Mouse (Mus musculus) cerebellum, adult 9-11 months (tissue): ENCODE data around the gene A130010J15Rik.

Experiments
- DNase-seq: peaks from one replicate; pipeline ENCODE4 v3.0.0; 2022

The A130010J15Rik gene

GRCm38 (mm10) chr1:193156316-193157110, 11.3 kb upstream of the A130010J15Rik start:
- DNase-seq, result no peak

DNA sequence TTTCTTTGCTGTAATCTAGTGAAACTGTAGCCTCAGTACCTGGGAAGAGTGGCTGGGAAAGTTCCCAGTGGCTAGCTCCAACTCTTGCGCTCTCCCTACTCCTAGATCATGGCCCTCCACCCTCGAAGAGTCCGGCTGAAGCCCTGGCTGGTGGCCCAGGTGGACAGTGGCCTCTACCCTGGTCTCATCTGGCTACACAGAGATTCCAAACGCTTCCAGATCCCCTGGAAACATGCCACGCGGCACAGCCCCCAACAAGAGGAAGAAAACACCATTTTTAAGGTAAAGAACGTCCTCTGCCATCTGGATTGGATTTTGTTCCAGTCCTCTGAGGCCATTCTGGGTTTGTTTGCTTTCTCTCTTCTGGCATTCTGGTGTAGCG, 10.7 kb upstream of the A130010J15Rik start:
- DNase-seq, result no peak

DNA sequence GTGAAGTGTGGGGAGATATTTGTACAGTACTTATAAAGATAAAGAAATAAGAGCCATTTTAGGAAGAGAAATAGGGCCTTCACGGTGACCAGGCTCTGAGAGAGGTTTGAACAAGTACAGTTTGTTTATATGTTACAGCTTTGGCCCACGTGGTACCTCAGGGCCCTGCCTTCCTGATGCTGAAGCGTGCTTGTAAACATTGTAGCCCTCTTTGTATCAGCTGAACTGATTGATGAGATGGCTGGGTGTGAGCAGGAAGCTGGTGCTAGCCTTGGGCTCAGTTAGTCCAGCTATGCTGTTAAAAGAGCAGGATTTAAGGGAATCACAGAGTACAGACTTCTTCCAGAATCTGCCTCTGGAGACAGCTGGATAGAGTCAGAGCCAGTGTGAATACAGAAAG, 8.7 kb upstream of the A130010J15Rik start:
- DNase-seq, result no peak

DNA sequence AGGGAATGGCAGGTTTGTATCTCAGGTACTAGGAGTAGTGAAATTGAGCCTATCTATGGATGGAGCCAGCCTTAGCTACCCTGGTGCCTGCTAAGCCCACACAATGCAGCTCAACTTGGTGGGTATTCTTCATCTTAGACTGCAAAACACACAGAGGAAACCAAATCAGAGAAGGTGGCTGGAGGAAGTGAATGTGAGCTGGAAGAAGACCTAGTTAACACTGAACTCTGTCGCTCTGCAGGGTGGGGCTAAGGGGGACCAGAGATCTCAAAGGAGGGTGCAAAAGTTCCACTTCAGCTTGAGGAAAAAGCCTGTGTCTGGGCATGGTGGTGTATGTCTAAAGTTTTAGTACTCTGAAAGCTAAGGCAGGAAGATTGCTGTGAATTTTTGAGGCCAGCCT, 8.2 kb upstream of the A130010J15Rik start:
- no peak for DNase-seq

DNA sequence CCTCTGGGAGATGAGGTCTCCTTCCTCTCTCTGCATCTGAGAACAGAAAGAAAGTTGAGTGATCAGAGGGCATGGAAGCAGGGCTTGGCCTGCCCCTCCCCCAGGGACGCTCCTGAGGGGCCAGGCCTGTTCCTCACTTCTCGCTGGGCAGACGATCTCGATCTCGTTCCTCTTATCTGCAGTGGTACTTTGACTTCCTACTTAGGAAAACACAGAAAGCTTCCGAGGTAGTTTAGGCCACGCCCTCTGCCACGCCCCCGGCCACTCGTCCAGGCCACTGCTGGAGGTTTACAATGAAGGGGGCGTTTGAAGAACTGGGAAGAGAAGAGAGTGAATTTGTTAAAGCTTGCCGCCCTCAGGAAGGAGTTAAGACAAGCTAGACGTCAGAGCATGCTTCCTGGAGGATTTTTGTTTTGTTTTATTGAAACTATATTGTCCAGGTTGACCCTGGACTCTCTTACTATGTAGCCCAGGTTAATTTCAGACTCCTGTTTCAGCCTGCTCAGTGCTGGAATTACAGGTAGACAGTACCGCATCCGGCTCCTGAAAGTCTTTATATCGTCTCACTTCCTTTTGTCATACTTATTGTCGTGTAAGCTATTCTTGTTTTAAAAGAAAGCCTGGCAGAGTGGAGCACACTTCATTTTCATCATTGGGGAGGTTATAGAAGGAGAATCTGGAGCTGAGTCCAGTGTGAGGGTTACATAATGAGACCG, 7.4 kb upstream of the A130010J15Rik start:
- DNase-seq, result no peak

DNA sequence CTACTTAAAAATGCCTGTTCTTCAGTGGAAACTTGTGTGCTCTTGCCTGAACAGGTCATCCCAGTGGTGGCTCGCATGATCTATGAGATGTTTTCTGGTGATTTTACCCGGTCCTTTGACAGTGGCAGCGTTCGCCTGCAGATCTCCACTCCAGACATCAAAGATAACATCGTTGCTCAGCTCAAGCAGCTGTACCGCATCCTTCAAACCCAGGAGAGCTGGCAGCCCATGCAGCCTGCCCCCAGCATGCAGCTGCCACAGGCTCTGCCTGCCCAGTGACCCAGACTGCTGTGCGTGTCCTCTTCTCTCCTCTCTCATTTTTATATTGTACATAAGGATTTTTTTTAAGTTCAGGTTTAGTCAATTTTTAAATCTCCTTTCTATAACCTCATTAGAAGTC, 1.4 kb downstream of the A130010J15Rik start:
- DNase-seq, result no peak

DNA sequence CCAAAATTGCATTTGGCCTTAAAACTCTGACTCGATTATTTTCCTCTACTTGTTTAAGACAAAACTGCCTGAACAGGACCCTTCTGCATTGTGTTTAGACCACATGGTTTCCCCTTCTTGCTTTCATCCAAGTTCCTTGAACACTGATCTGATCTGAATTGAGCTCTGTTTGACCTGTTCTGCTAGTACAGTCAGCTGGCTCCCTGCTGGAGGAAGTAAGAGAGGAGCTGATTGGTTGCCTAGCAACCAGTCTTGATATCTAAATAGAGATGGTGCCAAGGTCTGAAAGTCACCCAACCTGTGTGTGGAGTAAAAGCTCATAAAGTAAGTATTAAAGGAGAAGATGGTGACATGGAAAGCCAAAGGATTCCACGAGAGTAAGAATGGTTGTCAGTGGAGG, 2.0 kb downstream of the A130010J15Rik start:
- no peak for DNase-seq

DNA sequence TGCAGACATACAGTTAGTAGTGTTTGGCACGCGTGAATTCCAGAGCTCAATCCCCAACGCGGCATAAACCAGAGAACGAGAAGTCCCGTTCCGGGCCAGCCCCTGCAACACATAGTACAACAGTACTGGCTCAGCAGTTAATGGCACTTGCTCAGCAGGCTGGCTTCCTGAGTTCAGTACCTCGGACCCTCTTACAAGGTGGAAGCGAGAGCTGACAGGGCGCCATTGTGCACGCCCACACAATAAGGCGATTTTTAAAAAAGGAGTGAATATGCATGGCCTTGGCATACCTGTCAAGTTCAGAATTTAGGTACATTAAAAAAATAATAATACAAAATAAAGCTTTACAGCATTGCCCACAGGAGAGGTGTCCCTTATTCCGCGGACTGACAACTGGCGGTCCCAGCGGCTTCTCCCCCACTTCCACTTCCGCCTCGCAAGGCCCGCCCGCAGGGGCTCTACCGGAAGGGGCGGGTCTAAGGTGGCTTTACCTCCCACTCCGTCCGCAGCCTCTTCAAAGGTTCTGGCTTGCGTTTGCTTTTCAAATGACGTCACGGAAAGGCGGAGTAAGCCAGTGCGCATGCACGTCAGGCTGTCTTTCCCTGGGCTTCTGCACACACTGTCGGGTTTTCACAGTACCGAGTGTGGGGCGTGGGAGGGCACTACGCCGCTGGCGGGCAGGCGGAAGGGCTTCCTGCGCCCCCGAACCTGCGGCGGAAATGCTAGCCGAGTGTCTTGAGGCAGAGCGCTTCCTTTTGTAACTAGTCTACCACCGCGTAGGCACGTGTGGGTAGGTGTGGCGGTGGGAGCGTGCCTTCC, 5.4 kb downstream of the A130010J15Rik start:
- peak; percentile 98 for DNase-seq

DNA sequence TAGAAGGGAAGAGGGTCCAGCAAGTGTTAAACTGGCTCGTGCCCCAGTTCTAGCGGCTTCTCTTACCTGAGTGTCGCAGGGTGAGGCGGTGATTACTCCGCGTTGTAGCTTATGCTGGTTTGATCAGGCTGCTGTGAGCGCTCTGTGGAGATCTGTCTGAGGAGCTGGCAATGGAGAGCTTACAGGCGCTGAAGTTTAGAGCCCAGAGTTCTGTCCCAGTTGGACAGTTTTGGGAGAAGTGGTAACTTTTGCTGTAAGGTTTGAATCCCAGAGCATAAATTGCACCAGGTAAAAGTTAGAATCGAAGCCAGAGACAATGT, 5.9 kb downstream of the A130010J15Rik start:
- DNase-seq, result no peak

DNA sequence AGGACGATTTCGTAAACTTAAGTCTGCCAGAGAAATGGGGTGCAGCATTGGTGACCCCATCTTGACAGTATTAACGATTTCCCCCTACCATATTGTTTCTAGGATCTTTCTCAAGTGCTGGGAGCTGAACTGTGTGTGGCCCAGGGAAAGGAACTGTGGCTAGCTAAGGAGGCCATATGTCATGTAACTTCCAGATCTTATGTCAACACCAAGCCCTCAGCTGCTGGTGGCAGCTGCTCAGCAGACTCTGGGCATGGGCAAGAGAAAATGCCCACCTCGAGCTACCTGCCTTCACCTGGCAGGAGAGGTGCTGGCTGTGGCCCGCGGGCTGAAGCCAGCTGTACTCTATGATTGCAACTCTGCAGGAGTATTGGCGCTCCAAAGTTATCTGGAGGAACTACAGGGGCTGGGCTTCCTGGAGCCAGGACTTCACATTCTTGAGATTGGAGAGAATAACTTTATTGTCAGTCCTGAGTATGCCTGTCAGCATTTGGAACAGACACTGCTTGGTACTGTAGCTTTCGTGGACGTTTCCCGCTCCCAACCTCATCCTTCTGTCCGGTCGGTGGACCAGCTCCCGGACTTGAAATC, 6.4 kb downstream of the A130010J15Rik start:
- DNase-seq, result peak; percentile 29

DNA sequence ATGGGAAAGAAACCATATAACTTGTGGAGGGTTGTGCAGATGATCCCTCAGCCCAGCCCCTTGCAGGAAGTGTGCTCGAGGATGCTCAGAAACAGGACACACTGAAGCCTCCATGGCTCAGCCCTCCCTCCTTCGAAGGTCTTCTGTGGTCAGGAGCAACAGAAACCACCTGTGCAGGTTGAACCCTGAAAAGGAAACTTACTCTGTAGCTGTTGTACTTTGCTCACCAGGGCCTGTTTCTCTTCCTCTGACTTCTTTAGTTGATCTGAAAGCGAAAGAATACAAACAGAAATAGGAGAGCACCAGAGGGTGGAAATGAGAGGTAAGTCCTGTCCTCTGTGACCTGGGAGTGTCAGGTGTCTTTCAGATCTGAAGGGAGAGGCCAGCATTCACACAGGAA, 13.3 kb downstream of the A130010J15Rik start:
- DNase-seq, result no peak

DNA sequence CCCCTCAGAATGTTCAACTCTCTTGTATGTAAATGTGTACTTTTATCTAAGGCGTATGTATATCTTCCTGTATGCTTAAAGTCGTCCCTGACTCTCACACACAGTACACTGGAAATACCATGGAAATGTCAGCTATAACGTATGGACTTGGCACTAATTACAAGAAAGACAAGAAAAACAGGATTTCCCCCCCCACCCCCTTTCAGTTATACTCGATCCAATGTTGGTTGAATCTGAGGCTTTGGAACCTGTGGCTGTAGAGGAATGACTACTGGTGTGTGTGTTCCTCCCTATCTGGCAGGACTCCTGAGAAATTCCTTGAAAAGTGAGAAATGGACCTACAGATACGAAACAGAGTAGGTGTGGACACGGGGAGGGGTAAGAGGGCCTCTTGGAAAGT, 20.4 kb downstream of the A130010J15Rik start:
- DNase-seq, result no peak

GRCm38 (mm10) chr1:193189151-193189621, 21.3 kb downstream of the A130010J15Rik start:
- DNase-seq, result no peak

DNA sequence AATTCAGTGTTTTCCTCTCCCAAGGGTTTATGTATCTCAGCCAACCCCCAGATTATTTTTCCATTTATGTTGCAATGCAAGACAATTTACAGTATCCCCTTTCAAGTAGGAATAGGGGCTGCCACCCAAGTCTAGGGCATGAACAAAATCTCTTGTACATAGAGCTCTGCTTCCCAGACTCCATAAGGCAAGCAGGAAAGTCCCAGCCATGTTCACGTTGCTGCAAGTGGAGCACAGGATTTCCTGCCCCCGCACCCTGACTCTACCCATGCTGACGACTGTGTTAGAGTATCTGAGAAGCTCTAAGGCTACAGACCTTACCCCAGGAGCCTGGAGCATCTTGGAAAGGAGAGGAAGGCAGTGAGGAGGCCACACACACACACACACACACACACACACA, 21.9 kb downstream of the A130010J15Rik start:
- no peak for DNase-seq

DNA sequence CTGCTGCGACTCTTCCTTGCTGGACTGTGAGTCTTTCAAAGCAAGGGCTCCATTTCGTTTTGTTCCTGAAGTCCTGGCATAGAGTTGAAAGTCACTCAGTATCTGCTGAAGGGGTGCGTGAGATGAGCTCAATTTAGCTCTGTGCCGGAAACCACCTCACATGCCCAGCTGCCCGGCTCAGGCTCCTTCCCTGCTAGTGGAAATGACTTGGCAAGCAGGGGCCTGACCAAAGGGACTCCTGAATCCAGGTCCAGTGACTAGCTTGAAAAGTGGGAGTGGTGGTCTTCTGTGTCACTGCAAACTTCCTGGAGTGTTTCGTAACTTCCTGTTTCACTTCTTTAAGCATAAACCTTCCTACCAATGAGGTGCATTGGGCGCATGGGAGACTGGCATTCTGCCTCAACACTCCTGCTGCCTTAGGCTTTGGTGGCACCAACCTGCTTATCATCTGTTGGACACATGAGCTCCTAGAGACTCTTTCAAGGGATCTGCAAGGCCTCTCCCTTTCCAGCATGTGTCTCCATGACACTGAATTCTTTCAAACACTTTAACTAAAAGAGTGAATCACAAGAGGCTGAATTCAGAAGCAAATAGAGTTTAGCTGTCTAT, 23.9 kb downstream of the A130010J15Rik start:
- no peak for DNase-seq

GRCm38 (mm10) chr1:193194416-193195140, 26.7 kb downstream of the A130010J15Rik start:
- DNase-seq, result peak; percentile 62

DNA sequence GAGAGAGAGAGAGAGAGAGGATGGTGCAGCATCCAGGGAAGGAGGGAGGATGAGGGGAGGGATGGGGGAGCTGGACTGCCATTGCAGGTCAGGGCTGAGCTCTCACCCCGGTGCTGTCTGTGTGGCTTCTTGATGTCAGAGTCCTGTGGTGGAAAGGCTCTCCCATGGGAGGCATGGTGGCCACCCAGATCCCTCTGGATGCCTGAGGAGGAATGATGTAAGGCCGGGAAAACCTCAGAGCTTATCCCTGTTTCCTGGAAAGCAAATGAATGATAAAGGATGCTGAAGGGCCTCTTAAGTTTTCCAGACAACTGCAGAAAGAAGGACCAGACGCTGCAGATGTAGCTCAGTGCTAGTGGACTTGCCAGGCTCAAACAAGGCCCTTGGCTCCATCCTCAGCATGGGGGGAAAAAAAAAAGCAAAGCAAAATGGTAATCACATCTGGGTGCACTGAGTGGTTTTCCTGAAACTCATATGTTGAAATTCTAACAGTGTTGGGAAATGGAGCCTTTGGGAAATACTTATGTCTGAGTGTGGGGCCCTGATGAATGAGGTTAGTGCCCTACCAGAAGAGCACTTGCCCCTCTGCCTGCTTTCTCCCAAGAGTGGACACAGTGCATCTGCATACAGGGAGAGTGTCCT, 27.4 kb downstream of the A130010J15Rik start:
- DNase-seq, result no peak

- no peak for DNase-seq
Observed at GRCm38 (mm10) chr1:193197494-193198205, 29.8 kb downstream of the A130010J15Rik start.

DNA sequence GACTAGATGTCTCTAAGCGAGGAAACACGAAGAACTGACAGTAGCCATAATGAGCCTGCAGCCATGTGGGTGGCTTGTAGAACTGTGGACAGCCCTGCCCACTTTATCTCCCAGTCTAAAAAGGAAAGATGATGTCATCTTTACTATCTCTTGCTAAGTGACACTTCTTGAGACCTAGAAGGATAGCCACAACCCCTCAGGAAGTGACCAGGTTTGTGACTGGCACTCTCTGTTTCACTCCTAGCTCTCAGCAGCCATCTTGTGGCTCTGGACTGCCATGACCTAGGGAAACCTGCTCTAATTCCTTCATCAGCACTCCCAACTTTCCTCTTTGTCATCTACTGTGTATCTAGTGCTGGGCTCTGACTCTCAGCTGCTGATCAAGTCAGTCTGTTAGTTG, 30.5 kb downstream of the A130010J15Rik start:
- DNase-seq, result no peak

- DNase-seq, result no peak
Observed at GRCm38 (mm10) chr1:193200640-193201382, 33.0 kb downstream of the A130010J15Rik start.
